Mouse (Mus musculus) heart, embryonic 12.5 days (tissue): ENCODE measurements around the gene Pax1. TPM values are rescaled to one million over a fixed set of nuclear protein-coding genes. Genes with fewer than 3 reads are reported as not detected.

Experiments used
- ATAC-seq: fragments of 200-750 bp; cut with Nextera tagmentation; 2 replicates; pipeline ENCODE4 v1.8.0; 2017; ENCODE audit warnings: moderate TSS enrichment, moderate library complexity; ENCODE audit not compliant: insufficient number of reproducible peaks, low FRiP score
- H3K27ac ChIP-seq: fragments of 300-500 bp; sonication (generic); 2 replicates; pipeline ENCODE4 v1.5.1; 2016; ENCODE audit warnings: mild to moderate bottlenecking, moderate library complexity; ENCODE audit not compliant: poor library complexity, severe bottlenecking
- H3K27me3 ChIP-seq: fragments of 300-500 bp; sonication (generic); replicated peaks from 2 replicates; pipeline ENCODE4 v1.6.1; 2016; ENCODE audit warnings: mild to moderate bottlenecking, moderate library complexity
- H3K36me3 ChIP-seq: fragments of 300-500 bp; sonication (generic); 2 replicates; pipeline ENCODE4 v1.6.1; 2016; ENCODE audit warnings: mild to moderate bottlenecking, moderate library complexity
- H3K4me1 ChIP-seq: fragments of 300-500 bp; sonication (generic); replicated peaks from 2 replicates; pipeline ENCODE4 v1.6.1; 2016; ENCODE audit warnings: mild to moderate bottlenecking
- H3K4me2 ChIP-seq: fragments of 300-500 bp; sonication (generic); 2 replicates; pipeline ENCODE4 v1.6.1; 2016; ENCODE audit warnings: mild to moderate bottlenecking, moderate library complexity
- H3K4me3 ChIP-seq: fragments of 300-500 bp; sonication (generic); 2 replicates; pipeline ENCODE4 v1.5.1; 2016; ENCODE audit warnings: mild to moderate bottlenecking
- H3K9ac ChIP-seq: fragments of 300-500 bp; sonication (generic); 2 replicates; pipeline ENCODE4 v1.6.1; 2016; ENCODE audit warnings: mild to moderate bottlenecking, moderate library complexity
- H3K9me3 ChIP-seq: fragments of 300-500 bp; sonication (generic); replicated peaks from 2 replicates; pipeline ENCODE4 v1.6.1; 2016; ENCODE audit warnings: mild to moderate bottlenecking, moderate library complexity
- WGBS: fragments of 180-500 bp; shearing (Covaris S2); methylation state at CpG from one replicate; pipeline ENCODE4 v1.1.7; 2016; 5-methylcytosine and 5-hydroxymethylcytosine counted together
- polyA plus RNA-seq: library from polyadenylated mRNA; unstranded; fragments of >200 nt; fragmentation: Nextera tagmentation; extraction: Ambion mirVana; gene quantifications from 2 replicates; pipeline ENCODE4 v1.2.1, GENCODE M21; 2016

The Pax1 gene
- polyA plus RNA-seq, 1 experiment from 2014 or later = not detected

DNA sequence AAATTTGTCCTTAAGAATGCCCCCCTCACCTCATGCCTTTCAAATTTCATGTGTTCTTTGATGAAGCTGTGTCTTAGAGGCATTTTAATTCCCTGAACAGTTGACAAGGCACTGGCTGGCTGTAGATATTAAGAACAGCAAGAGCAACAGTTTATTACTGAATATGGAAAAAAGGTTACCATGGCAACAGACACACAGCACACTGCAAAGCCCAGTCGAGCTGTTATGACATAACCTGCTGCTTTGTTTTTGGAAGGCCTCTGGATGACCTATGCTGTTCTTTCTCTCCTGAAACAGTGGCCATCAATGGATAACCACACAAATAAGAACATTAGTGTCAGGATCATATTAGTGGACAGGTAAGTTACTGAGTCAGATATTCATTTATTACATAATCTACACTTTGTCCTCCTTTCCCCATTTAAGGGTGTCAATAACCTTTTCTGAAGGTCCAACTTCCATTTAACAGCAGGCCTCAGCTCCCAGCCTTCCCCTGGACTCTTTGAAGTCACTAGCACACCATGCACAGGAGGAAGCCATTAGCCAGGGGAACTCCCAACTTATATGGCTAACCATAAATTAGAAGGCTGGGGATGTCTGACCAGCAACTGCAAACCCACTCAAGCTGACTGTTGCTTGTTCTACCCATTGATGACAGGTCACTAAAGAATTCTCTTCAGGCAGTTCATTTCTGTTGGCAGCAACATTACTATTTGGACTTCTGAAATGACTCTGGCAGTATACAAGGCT lies 68.1 kb downstream of the Pax1 start:
- Histone ChIP-seq H3K27ac (no peak overlapping the region), H3K36me3 (no peaks in the 10 kb centered on the region), H3K4me3 (no peak overlapping the region), H3K9me3 (no peaks in the 10 kb centered on the region), H3K27me3 (no peaks in the 10 kb centered on the region), H3K4me2 (no peak overlapping the region), H3K9ac (no peak overlapping the region), H3K4me1 (0 out of 2 replicates have a peak, but pooled peaks cover 3% of the 10 kb centered on the region)
- WGBS = 36% methylated on average over 1 of the region's 1 CpGs
- ATAC-seq = no peak

DNA sequence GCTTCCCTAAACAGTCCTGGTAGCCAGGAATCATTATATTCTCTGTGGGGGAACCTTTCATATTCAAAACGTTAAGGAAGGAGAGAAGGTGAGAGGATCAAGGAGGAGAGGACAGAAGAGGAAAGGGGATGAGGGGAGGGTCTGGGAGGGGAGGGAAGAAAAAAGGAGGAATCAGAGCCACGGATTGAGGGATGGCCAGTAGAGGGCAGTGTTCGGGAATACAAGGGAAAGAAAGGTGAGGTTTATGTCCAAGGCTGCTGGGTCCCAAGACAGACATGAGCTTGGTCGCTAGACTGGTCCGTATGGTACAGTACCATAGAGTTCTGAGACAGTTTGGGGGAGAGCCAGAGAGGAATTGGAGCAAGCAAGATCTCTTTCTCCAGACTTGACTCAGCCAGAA lies 71.4 kb downstream of the Pax1 start:
- no peak for ATAC-seq
- no peaks in the 10 kb centered on the region for H3K36me3 ChIP-seq
- H3K9ac ChIP-seq = no peak overlapping the region
- H3K4me1 ChIP-seq = 0 out of 2 replicates have a peak, but pooled peaks cover 3% of the 10 kb centered on the region
- no peaks in the 10 kb centered on the region for H3K27me3 ChIP-seq
- H3K4me3 ChIP-seq = no peak overlapping the region
- WGBS = 21% methylated on average over 5 of the region's 5 CpGs
- H3K27ac ChIP-seq = no peak overlapping the region
- no peak overlapping the region for H3K4me2 ChIP-seq
- H3K9me3 ChIP-seq = no peaks in the 10 kb centered on the region

Other genes starting within 250 kb of the Pax1 start
- gene Nkx2-2, start 167.7 kb upstream of the Pax1 start, polyA plus RNA-seq = not detected in 2 replicates